ENCODE assay signal across 8 mouse cellular contexts in genomic region chr3:96240799-96241197, GRCm38 (mm10). TPM values are rescaled to one million over a fixed set of nuclear protein-coding genes. Genes with fewer than 3 reads are reported as not detected.
DNase-seq lines count a peak whose midpoint lies in the region; ATAC-seq and TF ChIP-seq lines count a peak whose summit lies in the region.

No protein-coding gene starts in this region.

- H3K4me2 ChIP-seq in liver, embryonic 13.5 days: peak overlapping the region; percentile 49

- H3K36me3 ChIP-seq in thymus, adult 2 months (ENCODE audit: control insufficient read depth, insufficient read depth, low read length): no peaks in the 10 kb centered on the region
- H3K36me3 ChIP-seq in liver, embryonic 13.5 days: no peaks in the 10 kb centered on the region

- TF ChIP-seq POLR2A in thymus, adult 2 months (IDR thresholded peaks at IDR 0.05; ENCODE audit: control insufficient read depth, extremely low read depth, insufficient read depth, low read length, poor library complexity): no peak

- H3K9me3 ChIP-seq in liver, embryonic 13.5 days (replicated peaks): no peaks in the 10 kb centered on the region

- TF ChIP-seq CTCF in thymus, adult 2 months (IDR thresholded peaks at IDR 0.05; ENCODE audit: borderline replicate concordance, control insufficient read depth, extremely low read depth, insufficient read depth, low read length, poor library complexity): no peak

- H3K27me3 ChIP-seq in thymus, adult 2 months (ENCODE audit: control insufficient read depth, insufficient read depth, low read length): no peaks in the 10 kb centered on the region
- H3K27me3 ChIP-seq in liver, embryonic 13.5 days: no peaks in the 10 kb centered on the region

- H3K9ac ChIP-seq in liver, embryonic 13.5 days: peak overlapping the region; percentile 69

- ATAC-seq in liver, embryonic 13.5 days (ENCODE audit: low read depth): no peak
- ATAC-seq in frontal cortex, adult (ENCODE audit: low TSS enrichment): no peak

- intact Hi-C loops in heart, postnatal 36 days (cut with DNase I): no loop called here

- WGBS in thymus, adult 2 months: 91% methylated on average over 9 of the region's 9 CpGs
- 81% methylated on average over 9 of the region's 9 CpGs for WGBS in liver, embryonic 13.5 days (ENCODE audit: insufficient replicate concordance)

- peak; percentile 76 for DNase-seq in heart, adult 11 months
- no peak for DNase-seq in heart, postnatal 36 days
- no peak for DNase-seq in thymus, adult 2 months
- DNase-seq in thymus, postnatal 14 days: no peak
- no peak for DNase-seq in liver, embryonic 13.5 days
- no peak for DNase-seq in cerebellum, adult 11 months
- DNase-seq in cerebellum, postnatal 4 days (ENCODE audit: low spot score in 2 of 2): no peak

- H3K4me1 ChIP-seq in thymus, adult 2 months (replicated peaks; ENCODE audit: control insufficient read depth, insufficient read depth, low read length): peaks cover 13% of the 10 kb centered on the region
- peaks cover 65% of the 10 kb centered on the region for H3K4me1 ChIP-seq in liver, embryonic 13.5 days (replicated peaks)

- no peak overlapping the region for H3K4me3 ChIP-seq in thymus, adult 2 months (ENCODE audit: control insufficient read depth, insufficient read depth, low read length)
- H3K4me3 ChIP-seq in liver, embryonic 13.5 days (replicated peaks): peak overlapping the region; percentile 16; the same call in 1 of the 2 replicates

- peak overlapping the region; percentile 66; the same call in 1 of the 2 replicates for H3K27ac ChIP-seq in thymus, adult 2 months (ENCODE audit: control insufficient read depth, insufficient read depth, low read length)
- H3K27ac ChIP-seq in liver, embryonic 13.5 days: peak overlapping the region; percentile 98

RNA-seq across cellular contexts. Expression of gene Hist2h2aa2, which starts 0.7 kb away (rescaled TPM):
- 100 to 1,000 TPM; 243 to 253 TPM for total RNA-seq in heart, postnatal 36 days (2021)
- 255 and 367 TPM in 2 replicates for polyA plus RNA-seq in thymus, adult 2 months (2012; rRNA removed)
- 53.6 and 86.4 TPM in 2 replicates for polyA plus RNA-seq in liver, embryonic 13.5 days (2015; fragmentation: Nextera tagmentation; extraction: Ambion mirVana)

RNA-seq across cellular contexts. Expression of gene Hist2h3c2, which starts 1.9 kb away (rescaled TPM):
- total RNA-seq in heart, postnatal 36 days (2021): 10 to 100 TPM in 1 of 2 experiments, 1 to 10 TPM in 1; 8.9 to 10.6 TPM
- polyA plus RNA-seq in thymus, adult 2 months (2012; rRNA removed): 1,020 and 1,654 TPM in 2 replicates
- 9.8 and 20.7 TPM in 2 replicates for polyA plus RNA-seq in liver, embryonic 13.5 days (2015; fragmentation: Nextera tagmentation; extraction: Ambion mirVana)

RNA-seq across cellular contexts. Expression of gene Hist2h2aa1, which starts 4.5 kb away (rescaled TPM):
- 10 to 100 TPM in 1 of 2 experiments, 1 to 10 TPM in 1; 6.4 to 16.6 TPM for total RNA-seq in heart, postnatal 36 days (2021)
- 565 and 592 TPM in 2 replicates for polyA plus RNA-seq in thymus, adult 2 months (2012; rRNA removed)
- polyA plus RNA-seq in liver, embryonic 13.5 days (2015; fragmentation: Nextera tagmentation; extraction: Ambion mirVana): 26.9 and 40.6 TPM in 2 replicates

RNA-seq across cellular contexts. Expression of gene Hist2h3c1, which starts 5.7 kb away (rescaled TPM):
- not detected for total RNA-seq in heart, postnatal 36 days (2021)
- polyA plus RNA-seq in thymus, adult 2 months (2012; rRNA removed): not detected in 2 replicates
- polyA plus RNA-seq in liver, embryonic 13.5 days (2015; fragmentation: Nextera tagmentation; extraction: Ambion mirVana): 2.3 TPM in 2 replicates

RNA-seq across cellular contexts. Expression of gene Hist2h2be, which starts 19.9 kb away (rescaled TPM):
- total RNA-seq in heart, postnatal 36 days (2021): 10 to 100 TPM in 1 of 2 experiments, 1 to 10 TPM in 1; 8.3 to 10.5 TPM
- 14.7 and 16.7 TPM in 2 replicates for polyA plus RNA-seq in thymus, adult 2 months (2012; rRNA removed)
- 5.4 and 7.9 TPM in 2 replicates for polyA plus RNA-seq in liver, embryonic 13.5 days (2015; fragmentation: Nextera tagmentation; extraction: Ambion mirVana)

Comparison
In these comparisons a context has a peak if more than half of its experiments do, and no peak if none do; other contexts are left out.
1. RNA of gene Hist2h3c2, which starts 1.9 kb away (polyA plus RNA-seq): 1,020 to 1,654 TPM in thymus, adult 2 months; 9.8 to 20.7 TPM in liver, embryonic 13.5 days; every median in the first group is over 10 times any median in the second.
2. RNA of gene Hist2h2aa1, which starts 4.5 kb away (polyA plus RNA-seq): 565 to 592 TPM in thymus, adult 2 months; 26.9 to 40.6 TPM in liver, embryonic 13.5 days; every median in the first group is over 10 times any median in the second.